Mouse (Mus musculus) spleen, embryonic (tissue): ENCODE results near the gene Olfr695.
"Not testable (repeated sequence)": the region's sequence is repeated elsewhere in the genome, so short reads cannot be mapped to it uniquely, and the experiment has no call there.

ENCODE experiments used
- CTCF ChIA-PET: fragments of 350-600 bp; sonication (Branson Sonifier 250); formaldehyde crosslinking; loops from one replicate; lab custom pipeline; 2022; lab: Charles Lee

Olfr695 gene

GRCm38 (mm10) chr7:106716296-106716695, at the start of gene Olfr695:
Gene Olfr695, minus strand, starts transcription at chr7:106716396.
- CTCF ChIA-PET, result no interaction called here

GRCm38 (mm10) chr7:106761008-106761407, 44.8 kb upstream of the Olfr695 start:
- CTCF ChIA-PET, result not testable (repeated sequence)

GRCm38 (mm10) chr7:106758800-106759199, 42.6 kb upstream of the Olfr695 start:
- CTCF ChIA-PET, result interaction anchor here (0.6 kb wide), 1 partner anchor 13 kb away, joined by 5 read pairs; no protein-coding TSS in a partner anchor

GRCm38 (mm10) chr7:106755297-106755696, 39.1 kb upstream of the Olfr695 start, which contains the start of gene Olfr698:
Gene Olfr698, minus strand, starts transcription at chr7:106755397.
- CTCF ChIA-PET, result no interaction called here

- CTCF ChIA-PET, result interaction anchor here (0.6 kb wide), 1 partner anchor 13 kb away, joined by 5 read pairs; no protein-coding TSS in a partner anchor
These were observed 29.6 kb upstream of the Olfr695 start for GRCm38 (mm10) chr7:106745811-106746210.

- CTCF ChIA-PET, result no interaction called here
These were observed 26.1 kb upstream of the Olfr695 start, which contains the start of gene Olfr697 for GRCm38 (mm10) chr7:106742343-106742742. Gene Olfr697, minus strand, starts transcription at chr7:106742443.

- CTCF ChIA-PET, result interaction anchor here (0.7 kb wide), 1 partner anchor 107 kb away, joined by 4 read pairs; no protein-coding TSS in a partner anchor
These were observed 20.8 kb upstream of the Olfr695 start for GRCm38 (mm10) chr7:106737028-106737427.

GRCm38 (mm10) chr7:106733717-106734116, 17.5 kb upstream of the Olfr695 start:
- CTCF ChIA-PET, result no interaction called here

- CTCF ChIA-PET, result not testable (repeated sequence)
These were observed 9.5 kb upstream of the Olfr695 start for GRCm38 (mm10) chr7:106725654-106726053.

- CTCF ChIA-PET, result no interaction called here
These were observed 4.7 kb downstream of the Olfr695 start for GRCm38 (mm10) chr7:106711463-106711862.

GRCm38 (mm10) chr7:106707705-106708104, 8.5 kb downstream of the Olfr695 start:
- CTCF ChIA-PET, result not testable (repeated sequence)

GRCm38 (mm10) chr7:106696891-106697290, 19.3 kb downstream of the Olfr695 start:
- CTCF ChIA-PET, result no interaction called here

GRCm38 (mm10) chr7:106692976-106693375, 23.2 kb downstream of the Olfr695 start:
- CTCF ChIA-PET, result no interaction called here

GRCm38 (mm10) chr7:106691714-106692113, 24.5 kb downstream of the Olfr695 start, which contains the start of gene Olfr694:
Gene Olfr694, minus strand, starts transcription at chr7:106691814.
- CTCF ChIA-PET, result no interaction called here

GRCm38 (mm10) chr7:106685382-106685781, 30.8 kb downstream of the Olfr695 start:
- CTCF ChIA-PET, result no interaction called here

- CTCF ChIA-PET, result no interaction called here
These were observed 35.7 kb downstream of the Olfr695 start, which contains the start of gene Olfr693 for GRCm38 (mm10) chr7:106680484-106680883. Gene Olfr693, minus strand, starts transcription at chr7:106680584.
